Comparison of ENCODE assay signal across 8 mouse cellular contexts in the genomic region with DNA sequence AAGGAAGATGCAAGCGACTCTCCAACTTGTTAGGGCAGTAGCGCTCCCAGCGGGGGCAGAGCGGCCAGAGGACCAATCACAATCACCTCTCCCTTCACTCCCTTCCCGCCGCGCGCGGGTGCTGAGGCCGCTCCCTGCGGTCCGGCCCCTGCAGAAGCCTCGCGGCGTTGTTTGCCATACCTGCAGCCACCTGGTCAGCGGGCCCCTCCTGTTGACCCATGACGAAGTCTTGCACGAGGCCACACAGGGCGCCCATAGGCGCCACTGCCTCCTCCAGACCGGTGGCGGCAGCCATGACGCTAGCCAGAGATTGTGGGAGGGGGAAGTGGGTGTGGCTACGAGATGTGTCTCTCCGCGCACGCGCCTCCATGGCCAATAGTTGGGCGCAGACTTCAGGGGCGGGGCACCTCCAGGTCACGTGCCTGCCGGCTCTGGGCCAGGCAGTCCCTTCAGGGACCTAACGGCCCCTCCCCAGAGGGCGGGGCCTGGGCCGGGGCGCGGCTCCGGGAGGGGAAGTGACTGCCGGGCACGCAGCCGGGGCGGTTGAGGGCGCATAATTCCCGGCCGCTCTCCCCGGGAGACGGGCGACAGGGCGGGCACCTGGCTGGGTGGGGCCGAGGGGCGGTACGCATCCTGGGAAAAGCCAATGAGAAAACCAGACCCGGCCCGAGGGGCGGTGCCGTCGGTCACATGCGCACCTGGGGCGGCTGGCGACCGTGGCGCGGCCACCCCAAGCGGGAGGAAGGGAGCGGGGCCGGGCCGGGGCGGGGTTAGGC. TPM values are rescaled to one million over a fixed set of nuclear protein-coding genes. Genes with fewer than 3 reads are reported as not detected.
A peak's percentile ranks its signal among the peaks of the same experiment; 100 is the strongest.
DNase-seq lines count a peak whose midpoint lies in the region; ATAC-seq and TF ChIP-seq lines count a peak whose summit lies in the region.

A gene (minus strand): TSS at position 339 of the 776 bp plus-strand sequence.

- peak within 1 kb of the TSS; percentile 17; the same call in 1 of the 2 replicates for H3K27ac ChIP-seq in cortical plate, adult 2 months (ENCODE audit: insufficient read depth, low read length)

- no peak for TF ChIP-seq CTCF in cortical plate, adult 2 months (IDR thresholded peaks at IDR 0.05; ENCODE audit: extremely low read depth, insufficient read depth, low read length)

- peak; percentile 98 for DNase-seq in gastrocnemius, postnatal 10 days
- peak; percentile 100 for DNase-seq in induced T-regulatory cell, adult 2 months (ENCODE audit: low read depth)
- peak; percentile 99 for DNase-seq in left cerebral cortex, adult 9 months (ENCODE audit: low spot score in 2 of 2)
- peak; percentile 97 for DNase-seq in right cerebral cortex, postnatal 14 days
- DNase-seq in urinary bladder, postnatal 36 days (ENCODE audit: low spot score in 2 of 2) = peak; percentile 99

- ATAC-seq in activated CD4-positive, CD25-positive, alpha-beta regulatory T cell, adult 4 months = peak; percentile 82
- ATAC-seq in megakaryocyte progenitor cell, adult 5-6 weeks (replicated peaks; ENCODE audit: poor library complexity) = peak; percentile 76

- TF ChIP-seq POLR2A in cortical plate, adult 2 months (IDR thresholded peaks at IDR 0.05; ENCODE audit: extremely low read depth, insufficient read depth, low read length) = peak; percentile 73; the same call in 1 of the 2 replicates

- no peaks in the 10 kb centered on the region for H3K4me1 ChIP-seq in cortical plate, adult 2 months (ENCODE audit: control insufficient read depth, insufficient read depth, low read length)

- peak within 1 kb of the TSS; percentile 84 for H3K4me3 ChIP-seq in cortical plate, adult 2 months (ENCODE audit: insufficient read depth, low read length)

RNA-seq across cellular contexts. Expression of the gene that starts here (rescaled TPM):
- polyA plus RNA-seq in activated CD4-positive, CD25-positive, alpha-beta regulatory T cell, adult 4 months (2017; shearing (Covaris generic)) = 10 to 100 TPM; 63.7 to 75.3 TPM
- 44.3 and 52.0 TPM in 2 replicates for polyA plus RNA-seq in cortical plate, adult 2 months (2012; rRNA removed)
- 10 to 100 TPM in 1 of 2 experiments, 1 to 10 TPM in 1; 9.2 to 12.9 TPM for total RNA-seq in gastrocnemius, postnatal 10 days (2021)
- total RNA-seq in megakaryocyte progenitor cell, adult 5-6 weeks (2015) = 15.8 and 16.2 TPM in 2 replicates
- total RNA-seq in megakaryocyte progenitor cell, adult 5-6 weeks (2017) = 25.2 and 43.2 TPM in 2 replicates

Comparison
In these comparisons a context has a peak if more than half of its experiments do, and no peak if none do; other contexts are left out.
1. Peak in every context shown above with its lines: DNase-seq, ATAC-seq, H3K4me3 ChIP-seq and H3K27ac ChIP-seq.